Mouse (Mus musculus) midbrain, embryonic 11.5 days (tissue): Measurements from ENCODE around the gene Zfp26. TPM values are rescaled to one million over a fixed set of nuclear protein-coding genes. Genes with fewer than 3 reads are reported as not detected.

Experiments used
- ATAC-seq: fragments of 200-750 bp; cut with Nextera tagmentation; 2 replicates; pipeline ENCODE4 v1.8.0; 2017; ENCODE audit warnings: moderate TSS enrichment, moderate library complexity; ENCODE audit not compliant: low FRiP score
- DNase-seq: peaks from one replicate; pipeline ENCODE4 v3.0.0; 2015; ENCODE audit warnings: low spot score; ENCODE audit errors: missing footprints
- H3K27ac ChIP-seq: fragments of 300-500 bp; sonication (generic); 2 replicates; pipeline ENCODE4 v1.5.1; 2014; ENCODE audit warnings: low read depth, low read length
- H3K27me3 ChIP-seq: fragments of 300-500 bp; sonication (generic); 2 replicates; pipeline ENCODE4 v1.6.1; 2014; ENCODE audit warnings: mild to moderate bottlenecking, low read length, moderate library complexity, mixed read lengths; ENCODE audit not compliant: control insufficient read depth, insufficient read depth
- H3K36me3 ChIP-seq: fragments of 300-500 bp; sonication (generic); 2 replicates; pipeline ENCODE4 v1.6.1; 2014; ENCODE audit warnings: mild to moderate bottlenecking, low read length, moderate library complexity, mixed read lengths; ENCODE audit not compliant: control insufficient read depth, insufficient read depth
- H3K4me1 ChIP-seq: fragments of 300-500 bp; sonication (generic); 2 replicates; pipeline ENCODE4 v1.6.1; 2014; ENCODE audit warnings: low read length; ENCODE audit not compliant: control insufficient read depth, insufficient read depth
- H3K4me2 ChIP-seq: fragments of 300-500 bp; sonication (generic); 2 replicates; pipeline ENCODE4 v1.6.1; 2014; ENCODE audit warnings: mild to moderate bottlenecking, moderate library complexity
- H3K4me3 ChIP-seq: fragments of 300-500 bp; sonication (generic); 2 replicates; pipeline ENCODE4 v1.5.1; 2014; ENCODE audit warnings: low read depth, low read length
- H3K9ac ChIP-seq: fragments of 300-500 bp; sonication (generic); 2 replicates; pipeline ENCODE4 v1.6.1; 2014; ENCODE audit warnings: low read length
- H3K9me3 ChIP-seq: fragments of 300-500 bp; sonication (generic); 2 replicates; pipeline ENCODE4 v1.6.1; 2016; ENCODE audit warnings: low read length; ENCODE audit not compliant: control insufficient read depth
- WGBS: fragments of 180-500 bp; shearing (Covaris S2); extraction: QIAGEN DNeasy Blood & Tissue Kit; methylation state at CpG from one replicate; pipeline ENCODE4 v1.1.7; 2014; 5-methylcytosine and 5-hydroxymethylcytosine counted together
- polyA plus RNA-seq: library from polyadenylated mRNA; unstranded; fragments of >200 nt; fragmentation: Nextera tagmentation; extraction: Ambion mirVana; gene quantifications from 2 replicates; pipeline ENCODE4 v1.2.1, GENCODE M21; 2014

Zfp26 gene
- polyA plus RNA-seq: 30.9 and 34.9 TPM in 2 replicates

GRCm38 (mm10) chr9:20459377-20460317 is at the start of gene Zfp26:
Zfp26 (minus strand) TSS chr9:20460162.
- under 1% methylated on average over 44 of the region's 48 CpGs for WGBS
- peak; percentile 93 for ATAC-seq
- DNase-seq: peak; percentile 98
- H3K27me3 ChIP-seq: no peaks in the 10 kb centered on the region
- H3K9me3 ChIP-seq: no peaks in the 10 kb centered on the region
- H3K9ac ChIP-seq: peak within 1 kb of the TSS; percentile 96
- peaks cover 9% of the 10 kb centered on the region for H3K36me3 ChIP-seq
- H3K4me2 ChIP-seq: peak within 1 kb of the TSS; percentile 89
- H3K27ac ChIP-seq: peak within 1 kb of the TSS; percentile 81
- H3K4me3 ChIP-seq: peak within 1 kb of the TSS; percentile 90
- H3K4me1 ChIP-seq: peaks cover 6% of the 10 kb centered on the region

DNA sequence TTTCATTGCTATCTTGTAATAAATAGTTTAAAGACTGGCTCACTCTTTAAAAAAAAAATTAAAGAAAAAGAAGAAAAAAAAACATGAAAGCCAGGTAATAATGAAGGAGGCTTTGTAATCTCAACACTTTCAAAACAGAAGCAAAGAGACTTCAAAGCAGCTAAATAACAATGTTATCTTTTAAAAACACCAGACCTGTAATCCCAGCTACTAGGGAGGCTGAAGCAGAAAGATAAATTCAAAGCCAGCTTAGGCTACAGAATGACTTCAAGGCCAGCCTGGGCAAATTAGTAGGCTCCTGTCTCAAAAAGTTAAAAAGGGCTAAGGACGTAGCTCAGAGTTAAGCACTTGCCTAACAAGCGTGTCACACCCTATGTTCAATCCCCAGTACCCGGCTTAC is 49.7 kb upstream of the Zfp26 start:
- H3K9me3 ChIP-seq: no peaks in the 10 kb centered on the region
- H3K4me3 ChIP-seq: no peak overlapping the region
- H3K27ac ChIP-seq: no peak overlapping the region
- no peak for ATAC-seq
- WGBS: 73% methylated on average over 3 of the region's 3 CpGs
- no peaks in the 10 kb centered on the region for H3K27me3 ChIP-seq
- DNase-seq: peak; percentile 53
- peaks cover 22% of the 10 kb centered on the region for H3K36me3 ChIP-seq
- no peaks in the 10 kb centered on the region for H3K4me1 ChIP-seq
- H3K9ac ChIP-seq: no peak overlapping the region
- H3K4me2 ChIP-seq: no peak overlapping the region

DNA sequence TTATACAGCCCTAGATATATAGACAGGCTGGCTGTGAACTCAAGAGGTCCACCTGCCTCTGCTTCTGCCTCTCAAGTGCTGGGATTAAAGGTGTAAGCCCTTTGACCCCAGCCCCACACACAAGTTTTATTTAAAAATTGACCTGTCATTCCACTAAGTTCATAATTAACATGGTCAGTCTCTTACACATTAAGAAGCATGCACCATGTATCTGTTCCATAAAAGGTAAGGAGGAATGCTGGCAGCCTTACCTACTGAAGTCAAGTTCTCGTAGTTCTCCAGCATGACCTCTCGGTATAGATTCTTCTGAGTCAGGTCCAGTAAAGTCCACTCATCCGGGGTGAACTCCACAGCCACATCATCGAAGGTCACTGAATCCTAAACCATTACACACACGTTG is 44.8 kb upstream of the Zfp26 start:
- H3K9me3 ChIP-seq: no peaks in the 10 kb centered on the region
- no peaks in the 10 kb centered on the region for H3K4me1 ChIP-seq
- DNase-seq: no peak
- H3K9ac ChIP-seq: no peak overlapping the region
- no peak for ATAC-seq
- H3K4me3 ChIP-seq: no peak overlapping the region
- WGBS: 93% methylated on average over 5 of the region's 5 CpGs
- peaks cover 35% of the 10 kb centered on the region for H3K36me3 ChIP-seq
- no peak overlapping the region for H3K4me2 ChIP-seq
- no peak overlapping the region for H3K27ac ChIP-seq
- H3K27me3 ChIP-seq: no peaks in the 10 kb centered on the region

GRCm38 (mm10) chr9:20493281-20493680 is 33.3 kb upstream of the Zfp26 start:
- 9% methylated on average over 9 of the region's 9 CpGs for WGBS
- Histone ChIP-seq H3K9ac (peak overlapping the region; percentile 93), H3K9me3 (no peaks in the 10 kb centered on the region), H3K36me3 (peaks cover 5% of the 10 kb centered on the region), H3K4me2 (peak overlapping the region; percentile 74), H3K4me3 (peak overlapping the region; percentile 67), H3K27me3 (no peaks in the 10 kb centered on the region), H3K4me1 (peaks cover 8% of the 10 kb centered on the region; the same call in 1 of the 2 replicates), H3K27ac (peak overlapping the region; percentile 82)
- DNase-seq (no peak), ATAC-seq (no peak)

GRCm38 (mm10) chr9:20492527-20493233 is 32.7 kb upstream of the Zfp26 start, which contains the start of gene Zfp426:
Zfp426 (minus strand) TSS chr9:20492746.
- peak within 1 kb of the TSS; percentile 74 for H3K4me2 ChIP-seq
- H3K9ac ChIP-seq: peak within 1 kb of the TSS; percentile 93
- no peaks in the 10 kb centered on the region for H3K9me3 ChIP-seq
- peak within 1 kb of the TSS; percentile 67 for H3K4me3 ChIP-seq
- WGBS: 1% methylated on average over 40 of the region's 40 CpGs
- peaks cover 8% of the 10 kb centered on the region; the same call in 1 of the 2 replicates for H3K4me1 ChIP-seq
- H3K27ac ChIP-seq: peak within 1 kb of the TSS; percentile 82
- ATAC-seq (peak; percentile 97), DNase-seq (peak; percentile 100)
- no peaks in the 10 kb centered on the region for H3K27me3 ChIP-seq
- peaks cover 4% of the 10 kb centered on the region; the same call in 1 of the 2 replicates for H3K36me3 ChIP-seq

DNA sequence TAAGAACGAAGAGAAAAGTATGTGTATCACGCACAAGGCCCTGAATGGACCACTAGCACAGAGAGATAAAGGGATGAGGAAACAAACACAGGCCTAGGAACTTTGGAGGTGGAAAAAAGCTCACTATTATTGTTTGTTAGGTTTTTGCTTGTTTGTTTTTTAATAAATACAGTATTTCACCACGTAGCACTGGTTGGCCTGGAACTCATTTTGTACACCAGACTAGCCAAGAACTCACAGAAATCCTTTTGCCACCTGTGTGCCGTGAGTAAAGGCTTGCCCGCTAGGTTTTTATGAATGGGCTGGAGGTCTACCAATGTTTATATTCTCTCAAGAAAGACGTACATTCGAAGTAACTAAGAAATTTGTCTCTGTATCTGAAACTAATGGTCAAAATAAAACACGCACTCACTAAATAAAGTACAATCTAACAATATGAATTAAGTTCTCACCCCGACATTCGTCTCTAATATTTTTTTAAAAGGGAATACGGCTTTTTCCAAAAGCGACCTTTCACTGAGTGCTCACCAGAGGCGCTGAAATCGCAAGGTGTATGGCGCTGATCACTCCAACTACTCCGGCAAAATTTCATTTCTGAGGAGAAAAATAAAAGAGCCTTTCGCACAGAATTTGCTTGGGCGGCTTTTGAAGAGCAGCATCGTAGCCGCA is 32.0 kb upstream of the Zfp26 start:
- H3K4me3 ChIP-seq: peak overlapping the region; percentile 67
- no peaks in the 10 kb centered on the region for H3K9me3 ChIP-seq
- peaks cover 8% of the 10 kb centered on the region; the same call in 1 of the 2 replicates for H3K4me1 ChIP-seq
- peak overlapping the region; percentile 82 for H3K27ac ChIP-seq
- H3K36me3 ChIP-seq: peaks cover under 1% of the 10 kb centered on the region; the same call in 1 of the 2 replicates
- ATAC-seq (no peak), DNase-seq (no peak)
- 14% methylated on average over 20 of the region's 20 CpGs for WGBS
- peak overlapping the region; percentile 74 for H3K4me2 ChIP-seq
- peak overlapping the region; percentile 93 for H3K9ac ChIP-seq
- no peaks in the 10 kb centered on the region for H3K27me3 ChIP-seq

GRCm38 (mm10) chr9:20489536-20489935 is 29.6 kb upstream of the Zfp26 start:
- no peak for ATAC-seq
- H3K4me1 ChIP-seq: peaks cover 8% of the 10 kb centered on the region; the same call in 1 of the 2 replicates
- 86% methylated on average over 5 of the region's 5 CpGs for WGBS

DNA sequence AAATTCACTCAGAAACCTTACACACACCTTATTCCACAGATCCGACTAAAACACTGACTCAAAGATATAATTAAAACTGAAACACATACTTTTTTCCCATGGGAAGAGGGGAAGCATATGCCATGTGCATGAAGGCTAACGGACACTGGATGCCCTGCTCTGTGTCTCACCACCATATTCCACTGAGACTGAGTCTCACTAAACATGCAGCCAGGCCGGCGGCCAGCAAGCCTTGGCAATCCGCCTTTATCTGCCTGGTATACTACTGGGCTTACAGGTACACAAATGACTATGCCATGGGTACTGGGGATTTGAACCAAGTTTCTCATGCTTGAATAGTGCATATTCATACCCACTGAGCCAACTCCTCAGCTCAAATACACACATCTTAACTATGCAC is 19.4 kb upstream of the Zfp26 start:
- Histone ChIP-seq H3K4me1 (no peaks in the 10 kb centered on the region), H3K27me3 (no peaks in the 10 kb centered on the region), H3K9me3 (no peaks in the 10 kb centered on the region), H3K27ac (no peak overlapping the region), H3K36me3 (peaks cover 13% of the 10 kb centered on the region; the same call in 1 of the 2 replicates), H3K4me3 (no peak overlapping the region), H3K4me2 (no peak overlapping the region), H3K9ac (no peak overlapping the region)
- ATAC-seq (no peak), DNase-seq (peak; percentile 69)
- 94% methylated on average over 5 of the region's 5 CpGs for WGBS

More at GRCm38 (mm10) chr9:20489536-20489935, 29.6 kb upstream of the Zfp26 start:
- H3K27ac ChIP-seq: no peak overlapping the region
- no peaks in the 10 kb centered on the region for H3K27me3 ChIP-seq
- no peak overlapping the region for H3K4me2 ChIP-seq
- H3K36me3 ChIP-seq: 0 out of 2 replicates have a peak, but pooled peaks cover 2% of the 10 kb centered on the region
- no peak overlapping the region for H3K9ac ChIP-seq
- H3K4me3 ChIP-seq: no peak overlapping the region
- DNase-seq: no peak
- no peaks in the 10 kb centered on the region for H3K9me3 ChIP-seq
